Mouse (Mus musculus): ENCODE measurements at regions not wholly inside any gene's neighbourhood (a gene's known extent, or its start where the extent isn't known, plus 50 kb on each side); places are given as distances from the start of the nearest gene placed in this dataset.

DNA sequence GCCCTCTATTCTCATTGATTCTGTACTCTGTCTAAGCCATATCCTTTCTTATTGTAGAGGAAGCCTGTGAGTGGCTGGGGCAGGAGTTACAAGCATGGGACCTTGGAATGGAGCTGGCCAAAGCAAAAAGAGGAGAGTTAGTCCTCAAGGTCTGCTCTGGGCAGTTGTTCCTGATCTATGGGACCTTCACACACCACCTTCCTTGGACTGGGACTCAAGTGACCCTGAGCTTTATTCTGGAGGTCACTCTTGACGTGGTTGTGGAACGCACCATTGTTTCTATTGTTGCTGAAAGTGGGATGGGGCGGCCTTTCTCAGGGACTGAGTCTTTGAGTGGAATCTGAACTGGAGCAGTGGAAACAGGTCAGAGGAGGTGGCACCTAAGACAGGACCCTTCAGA, 291.0 kb downstream of the Gm49356 start:
- WGBS: 81% methylated on average over 3 of the region's 3 CpGs
- Histone ChIP-seq H3K27me3 (ENCODE audit: insufficient read depth, low read length) (no peaks in the 10 kb centered on the region), H3K36me3 (ENCODE audit: insufficient read depth, low read length) (no peaks in the 10 kb centered on the region), H3K9ac (ENCODE audit: low read depth, low read length) (no peak overlapping the region), H3K4me1 (replicated peaks; ENCODE audit: insufficient read depth, low read length) (no peaks in the 10 kb centered on the region), H3K4me3 (replicated peaks; ENCODE audit: low read depth, low read length) (no peak overlapping the region), H3K9me3 (replicated peaks; ENCODE audit: low read length) (no peaks in the 10 kb centered on the region), H3K27ac (no peak overlapping the region), H3K4me2 (ENCODE audit: low read length) (no peak overlapping the region)
- DNase-seq (ENCODE audit: low spot score) (no peak), ATAC-seq (replicated peaks; ENCODE audit: low FRiP score, low read depth) (no peak)
- TF ChIP-seq CTCF (IDR thresholded peaks at IDR 0.05; ENCODE audit: low read depth): no peak

DNA sequence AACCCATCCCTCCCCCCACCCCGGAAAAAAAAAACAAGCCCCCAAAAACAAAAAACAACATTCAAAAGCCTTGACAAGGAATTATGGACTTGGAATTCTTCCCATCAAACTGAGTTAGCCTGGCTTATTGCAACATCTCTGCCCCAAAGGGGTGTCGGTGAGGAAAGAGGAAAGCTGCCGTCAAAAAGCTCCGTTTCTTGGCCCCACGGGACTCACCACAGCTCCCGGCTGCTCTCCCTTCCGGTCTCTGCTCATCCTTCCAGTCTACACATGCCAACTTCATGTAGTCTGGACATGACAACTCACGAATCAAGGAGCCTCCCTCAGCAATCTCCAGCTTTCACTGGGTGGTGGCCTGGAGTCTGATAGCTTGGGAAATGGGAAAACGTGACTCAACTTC, 295.4 kb downstream of the Gm49356 start:
- no peak overlapping the region for H3K27ac ChIP-seq
- WGBS: 55% methylated on average over 9 of the region's 9 CpGs
- no peaks in the 10 kb centered on the region for H3K4me1 ChIP-seq (replicated peaks; ENCODE audit: insufficient read depth, low read length)
- no peaks in the 10 kb centered on the region for H3K36me3 ChIP-seq (ENCODE audit: insufficient read depth, low read length)
- H3K27me3 ChIP-seq (ENCODE audit: insufficient read depth, low read length): no peaks in the 10 kb centered on the region; the same call in 1 of the 2 replicates
- H3K4me3 ChIP-seq (replicated peaks; ENCODE audit: low read depth, low read length): no peak overlapping the region
- H3K9me3 ChIP-seq (replicated peaks; ENCODE audit: low read length): no peaks in the 10 kb centered on the region
- no peak for TF ChIP-seq CTCF (IDR thresholded peaks at IDR 0.05; ENCODE audit: low read depth)
- no peak overlapping the region for H3K4me2 ChIP-seq (ENCODE audit: low read length)
- DNase-seq (ENCODE audit: low spot score) (peak; percentile 27), ATAC-seq (replicated peaks; ENCODE audit: low FRiP score, low read depth) (no peak)
- no peak overlapping the region for H3K9ac ChIP-seq (ENCODE audit: low read depth, low read length)

DNA sequence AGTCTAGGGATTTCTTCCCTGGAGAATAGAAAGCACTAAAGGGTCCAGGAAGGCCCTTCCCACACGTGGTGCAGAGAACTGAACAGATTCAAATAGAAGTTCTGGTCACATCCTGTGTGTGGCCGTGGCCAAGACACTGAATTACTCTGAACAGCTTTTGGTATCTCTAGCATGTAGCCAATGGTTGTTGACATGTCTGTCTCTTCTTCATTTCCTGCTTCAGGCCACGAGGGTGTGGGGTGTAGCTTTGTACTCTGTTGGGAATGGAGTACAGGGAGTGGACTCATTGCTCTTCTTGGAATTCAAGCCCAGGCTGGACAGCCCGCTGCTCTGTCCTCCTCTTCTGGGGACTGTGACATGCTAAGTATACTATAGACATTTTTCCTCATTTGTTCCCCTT, 298.5 kb downstream of the Gm49356 start:
- Histone ChIP-seq H3K9me3 (replicated peaks; ENCODE audit: low read length) (no peaks in the 10 kb centered on the region), H3K36me3 (ENCODE audit: insufficient read depth, low read length) (no peaks in the 10 kb centered on the region), H3K4me2 (ENCODE audit: low read length) (no peak overlapping the region), H3K9ac (ENCODE audit: low read depth, low read length) (no peak overlapping the region), H3K4me3 (replicated peaks; ENCODE audit: low read depth, low read length) (no peak overlapping the region), H3K4me1 (replicated peaks; ENCODE audit: insufficient read depth, low read length) (no peaks in the 10 kb centered on the region), H3K27ac (no peak overlapping the region), H3K27me3 (ENCODE audit: insufficient read depth, low read length) (no peaks in the 10 kb centered on the region; the same call in 1 of the 2 replicates)
- ATAC-seq (replicated peaks; ENCODE audit: low FRiP score, low read depth) (no peak), DNase-seq (ENCODE audit: low spot score) (no peak)
- TF ChIP-seq CTCF (IDR thresholded peaks at IDR 0.05; ENCODE audit: low read depth): no peak
- 50% methylated on average over 4 of the region's 4 CpGs for WGBS

DNA sequence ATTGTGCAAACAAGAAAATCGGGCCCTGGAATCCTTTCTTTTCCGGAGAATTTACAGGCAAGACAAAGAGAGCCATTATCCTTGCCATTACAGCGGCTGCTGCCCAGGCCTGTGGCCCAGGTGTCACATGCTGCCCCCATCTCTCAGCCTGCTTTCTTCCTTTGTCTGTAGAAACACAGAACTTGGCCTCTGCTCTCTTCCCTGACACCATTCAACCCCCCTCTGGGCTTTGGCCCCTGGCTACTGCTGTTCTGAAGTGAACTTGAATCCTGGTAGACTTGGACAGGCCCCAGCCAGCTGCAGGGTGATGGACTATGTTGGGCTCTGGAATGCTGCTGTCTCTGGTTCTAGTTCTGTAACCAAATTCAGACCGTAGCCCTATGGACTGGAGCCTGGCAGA, 299.3 kb downstream of the Gm49356 start:
- no peak overlapping the region for H3K27ac ChIP-seq

GRCm38 (mm10) chr15:59190511-59190910, 301.4 kb downstream of the Gm49356 start:
- WGBS: 73% methylated on average over 5 of the region's 5 CpGs
- DNase-seq (ENCODE audit: low spot score): no peak
- TF ChIP-seq CTCF (IDR thresholded peaks at IDR 0.05; ENCODE audit: low read depth): no peak

More for the DNA sequence above, 299.3 kb downstream of the Gm49356 start:
- Histone ChIP-seq H3K4me1 (replicated peaks; ENCODE audit: insufficient read depth, low read length) (no peaks in the 10 kb centered on the region), H3K4me3 (replicated peaks; ENCODE audit: low read depth, low read length) (no peak overlapping the region), H3K36me3 (ENCODE audit: insufficient read depth, low read length) (no peaks in the 10 kb centered on the region), H3K4me2 (ENCODE audit: low read length) (no peak overlapping the region), H3K9me3 (replicated peaks; ENCODE audit: low read length) (no peaks in the 10 kb centered on the region), H3K9ac (ENCODE audit: low read depth, low read length) (no peak overlapping the region), H3K27me3 (ENCODE audit: insufficient read depth, low read length) (no peaks in the 10 kb centered on the region; the same call in 1 of the 2 replicates)
- ATAC-seq (replicated peaks; ENCODE audit: low FRiP score, low read depth) (no peak), DNase-seq (ENCODE audit: low spot score) (no peak)
- 65% methylated on average over 4 of the region's 4 CpGs for WGBS
- TF ChIP-seq CTCF (IDR thresholded peaks at IDR 0.05; ENCODE audit: low read depth): no peak

GRCm38 (mm10) chr15:59194421-59194820, 305.3 kb downstream of the Gm49356 start:
- Histone ChIP-seq H3K4me1 (replicated peaks; ENCODE audit: insufficient read depth, low read length) (peaks cover 20% of the 10 kb centered on the region), H3K4me3 (replicated peaks; ENCODE audit: low read depth, low read length) (no peak overlapping the region), H3K9me3 (replicated peaks; ENCODE audit: low read length) (no peaks in the 10 kb centered on the region), H3K9ac (ENCODE audit: low read depth, low read length) (no peak overlapping the region), H3K36me3 (ENCODE audit: insufficient read depth, low read length) (no peaks in the 10 kb centered on the region), H3K4me2 (ENCODE audit: low read length) (no peak overlapping the region), H3K27ac (no peak overlapping the region), H3K27me3 (ENCODE audit: insufficient read depth, low read length) (no peaks in the 10 kb centered on the region)
- no peak for TF ChIP-seq CTCF (IDR thresholded peaks at IDR 0.05; ENCODE audit: low read depth)
- ATAC-seq (replicated peaks; ENCODE audit: low FRiP score, low read depth) (no peak), DNase-seq (ENCODE audit: low spot score) (no peak)
- WGBS: 44% methylated on average over 10 of the region's 10 CpGs

More at GRCm38 (mm10) chr15:59190511-59190910, 301.4 kb downstream of the Gm49356 start:
- Histone ChIP-seq H3K9me3 (replicated peaks; ENCODE audit: low read length) (no peaks in the 10 kb centered on the region), H3K4me1 (replicated peaks; ENCODE audit: insufficient read depth, low read length) (no peaks in the 10 kb centered on the region), H3K9ac (ENCODE audit: low read depth, low read length) (no peak overlapping the region), H3K27me3 (ENCODE audit: insufficient read depth, low read length) (no peaks in the 10 kb centered on the region; the same call in 1 of the 2 replicates), H3K36me3 (ENCODE audit: insufficient read depth, low read length) (no peaks in the 10 kb centered on the region), H3K4me3 (replicated peaks; ENCODE audit: low read depth, low read length) (no peak overlapping the region), H3K4me2 (ENCODE audit: low read length) (no peak overlapping the region), H3K27ac (no peak overlapping the region; the same call in 1 of the 2 replicates)
- ATAC-seq (replicated peaks; ENCODE audit: low FRiP score, low read depth): no peak

DNA sequence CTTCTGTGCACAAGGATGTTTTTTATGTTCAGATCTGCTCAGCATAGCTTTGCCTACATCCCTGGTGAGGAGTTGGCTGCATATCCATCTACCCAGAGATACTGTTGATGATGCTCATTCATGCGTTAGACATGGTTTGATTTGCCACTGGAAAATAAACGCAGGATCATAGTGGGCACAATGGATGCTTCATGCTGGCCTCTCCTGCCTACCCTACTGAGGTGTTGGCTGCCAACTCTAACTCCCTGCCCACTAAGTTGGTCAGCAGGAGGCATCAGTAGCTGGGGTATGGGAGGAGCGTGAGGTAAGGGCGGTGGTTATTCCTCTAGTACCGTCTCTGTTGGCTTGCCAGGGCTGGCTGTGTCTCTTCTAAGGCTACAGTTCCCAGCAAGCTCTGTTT, 307.3 kb downstream of the Gm49356 start:
- Histone ChIP-seq H3K4me3 (replicated peaks; ENCODE audit: low read depth, low read length) (no peak overlapping the region), H3K36me3 (ENCODE audit: insufficient read depth, low read length) (no peaks in the 10 kb centered on the region), H3K4me1 (replicated peaks; ENCODE audit: insufficient read depth, low read length) (peaks cover 20% of the 10 kb centered on the region), H3K27ac (no peak overlapping the region), H3K9ac (ENCODE audit: low read depth, low read length) (no peak overlapping the region), H3K4me2 (ENCODE audit: low read length) (no peak overlapping the region), H3K27me3 (ENCODE audit: insufficient read depth, low read length) (no peaks in the 10 kb centered on the region), H3K9me3 (replicated peaks; ENCODE audit: low read length) (no peaks in the 10 kb centered on the region)
- DNase-seq (ENCODE audit: low spot score) (no peak), ATAC-seq (replicated peaks; ENCODE audit: low FRiP score, low read depth) (no peak)
- no peak for TF ChIP-seq CTCF (IDR thresholded peaks at IDR 0.05; ENCODE audit: low read depth)
- WGBS: 75% methylated on average over 5 of the region's 5 CpGs

Data from kidney, postnatal 0 days (tissue).